Mouse (Mus musculus) myocyte (in vitro differentiated cells): Measurements from ENCODE around the gene Ulk4.

Source experiments
- E2F4 ChIP-seq: IDR thresholded peaks from one replicate; pipeline ENCODE4 v1.6.1; 2011; ENCODE audit warnings: mild to moderate bottlenecking, control low read depth, moderate library complexity; ENCODE audit not compliant: insufficient read depth
- MYOD1 ChIP-seq, 3 experiments: IDR thresholded peaks; one replicate each; pipeline ENCODE4 v1.6.1; 2011; ENCODE audit warnings: control low read depth in 2 of 3, low read depth in 2 of 3, mild to moderate bottlenecking in 2 of 3, moderate library complexity in 1 of 3; ENCODE audit not compliant: insufficient read length in 2 of 3, control insufficient read depth in 1 of 3
- MYOG ChIP-seq, 3 experiments: IDR thresholded peaks; one replicate each; pipeline ENCODE4 v1.6.1; 2011; ENCODE audit warnings: control low read depth in 2 of 3, low read depth in 2 of 3, mild to moderate bottlenecking in 2 of 3; ENCODE audit not compliant: insufficient read length in 2 of 3, control insufficient read depth in 1 of 3, insufficient read depth in 1 of 3
- POLR2A ChIP-seq: IDR thresholded peaks from one replicate; pipeline ENCODE4 v1.6.1; 2011; ENCODE audit warnings: low read depth, mild to moderate bottlenecking, control low read depth, moderate library complexity; ENCODE audit not compliant: insufficient read length
- POLR2AphosphoS2 ChIP-seq: IDR thresholded peaks from one replicate; pipeline ENCODE4 v1.6.1; 2011; ENCODE audit warnings: low read depth, control low read depth; ENCODE audit not compliant: insufficient read length
- REST ChIP-seq: IDR thresholded peaks from one replicate; pipeline ENCODE4 v1.6.1; 2011; ENCODE audit warnings: mild to moderate bottlenecking, control low read depth, moderate library complexity; ENCODE audit not compliant: insufficient read depth, insufficient read length

DNA sequence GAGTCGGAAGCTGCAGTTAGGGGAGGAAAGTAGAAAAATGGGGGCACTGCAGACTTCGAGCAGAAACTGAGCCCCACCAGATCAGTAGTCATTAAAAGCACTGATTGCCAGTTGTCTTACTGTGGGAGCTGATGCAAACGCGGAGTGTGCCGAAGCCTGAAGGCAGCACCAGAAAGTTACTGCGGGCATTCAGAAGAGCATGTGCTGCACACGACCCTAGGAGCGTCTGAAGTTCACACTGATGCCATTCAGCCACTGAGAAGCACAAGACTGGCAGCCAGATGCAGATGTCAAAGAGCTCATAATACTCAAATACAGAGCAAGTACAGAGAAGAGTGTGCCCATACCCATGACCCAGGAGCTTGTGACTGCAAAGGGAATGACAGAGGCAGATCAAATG lies 216.7 kb downstream of the Ulk4 start:
- TF ChIP-seq POLR2A (no peak), MYOD1 (IDR thresholded peaks at IDR 0.05; ENCODE audit: control insufficient read depth in 1 of 3, insufficient read length in 2 of 3, low read depth in 2 of 3) (no peak), POLR2AphosphoS2 (no peak), MYOG (IDR thresholded peaks at IDR 0.05; ENCODE audit: control insufficient read depth in 1 of 3, insufficient read depth in 1 of 3, insufficient read length in 2 of 3, low read depth in 2 of 3) (no peak), REST (no peak), E2F4 (no peak)
